Mouse (Mus musculus): ENCODE measurements around the gene Hoga1. TPM values are rescaled to one million over a fixed set of nuclear protein-coding genes. Genes with fewer than 3 reads are reported as not detected.

Hoga1 gene
- total RNA-seq, 2 experiments from 2014 or later: 2.1 to 2.3 TPM

Other genes starting within 250 kb of the Hoga1 start
- gene Arhgap19, start 243.6 kb upstream of the Hoga1 start, total RNA-seq (2021): 1 to 10 TPM; 6.1 to 8.1 TPM
- gene Frat1, start 215.6 kb upstream of the Hoga1 start, total RNA-seq (2021): 1 to 10 TPM; 5.9 to 7.3 TPM
- 10 to 100 TPM; 19.7 to 22.4 TPM for gene Frat2, start 197.5 kb upstream of the Hoga1 start, total RNA-seq (2021)
- gene Rrp12, start 149.4 kb upstream of the Hoga1 start, total RNA-seq (2021): 10 to 100 TPM; 31.0 to 37.5 TPM
- 10 to 100 TPM; 22.7 to 23.3 TPM for gene Pgam1, start 133.7 kb upstream of the Hoga1 start, total RNA-seq (2021)
- gene Exosc1, start 112.2 kb upstream of the Hoga1 start, total RNA-seq (2021): 10 to 100 TPM; 11.4 to 16.4 TPM
- 10 to 100 TPM; 19.2 to 20.5 TPM for gene Zdhhc16, start 112.1 kb upstream of the Hoga1 start, total RNA-seq (2021)
- gene Mms19, start 64.5 kb upstream of the Hoga1 start, total RNA-seq (2021): 1 to 10 TPM; 7.7 to 8.7 TPM
- gene Ubtd1, start 63.8 kb upstream of the Hoga1 start, total RNA-seq (2021): 10 to 100 TPM; 15.4 to 19.8 TPM
- gene Ankrd2, start 9.6 kb upstream of the Hoga1 start, total RNA-seq (2021): 1,000 to 10,000 TPM in 1 of 2 experiments, 100 to 1,000 TPM in 1; 167 to 1,046 TPM
- under 1 TPM; 0.20 to 0.32 TPM for gene 4933411K16Rik, start 6.6 kb downstream of the Hoga1 start, total RNA-seq (2021)
- 1 to 10 TPM; 1.2 to 1.8 TPM for gene Morn4, start 40.7 kb downstream of the Hoga1 start, total RNA-seq (2021)
- gene Pi4k2a, start 44.9 kb downstream of the Hoga1 start, total RNA-seq (2021): 10 to 100 TPM; 10.4 to 12.2 TPM
- 1 to 10 TPM; 8.4 to 9.3 TPM for gene Avpi1, start 83.4 kb downstream of the Hoga1 start, total RNA-seq (2021)
- 10 to 100 TPM in 1 of 2 experiments, 1 to 10 TPM in 1; 6.8 to 11.8 TPM for gene Marveld1, start 101.8 kb downstream of the Hoga1 start, total RNA-seq (2021)
- 10 to 100 TPM; 10.3 to 12.0 TPM for gene Zfyve27, start 118.3 kb downstream of the Hoga1 start, total RNA-seq (2021)
- 1 to 10 TPM; 4.0 to 5.7 TPM for gene Sfrp5, start 156.6 kb downstream of the Hoga1 start, total RNA-seq (2021)
- gene Golga7b, start 202.0 kb downstream of the Hoga1 start, total RNA-seq (2021): 1 to 10 TPM; 1.7 to 2.3 TPM

All from gastrocnemius, postnatal 25 days (tissue).